Mouse (Mus musculus) large intestine, adult 2 months (tissue): Measurements from ENCODE around the gene Clasp2. TPM values are rescaled to one million over a fixed set of nuclear protein-coding genes. Genes with fewer than 3 reads are reported as not detected.
"Not testable (repeated sequence)": the region's sequence is repeated elsewhere in the genome, so short reads cannot be mapped to it uniquely, and the experiment has no call there.

Experiments
- DNase-seq: peaks from one replicate; pipeline ENCODE4 v3.0.0-alpha.2; 2012; ENCODE audit warnings: low read depth, low spot score
- WGBS: fragments of 180-500 bp; shearing (Covaris S2); methylation state at CpG from one replicate; pipeline ENCODE4 v1.1.7; 2018; 5-methylcytosine and 5-hydroxymethylcytosine counted together
- polyA plus RNA-seq: library from polyadenylated mRNA; depleted of rRNA; stranded (reverse); fragments of >200 nt; gene quantifications from 2 replicates; pipeline ENCODE4 v1.2.3, GENCODE M21; 2012; rRNA removed

Gene Clasp2
- 3.5 and 5.5 TPM in 2 replicates for polyA plus RNA-seq

DNA sequence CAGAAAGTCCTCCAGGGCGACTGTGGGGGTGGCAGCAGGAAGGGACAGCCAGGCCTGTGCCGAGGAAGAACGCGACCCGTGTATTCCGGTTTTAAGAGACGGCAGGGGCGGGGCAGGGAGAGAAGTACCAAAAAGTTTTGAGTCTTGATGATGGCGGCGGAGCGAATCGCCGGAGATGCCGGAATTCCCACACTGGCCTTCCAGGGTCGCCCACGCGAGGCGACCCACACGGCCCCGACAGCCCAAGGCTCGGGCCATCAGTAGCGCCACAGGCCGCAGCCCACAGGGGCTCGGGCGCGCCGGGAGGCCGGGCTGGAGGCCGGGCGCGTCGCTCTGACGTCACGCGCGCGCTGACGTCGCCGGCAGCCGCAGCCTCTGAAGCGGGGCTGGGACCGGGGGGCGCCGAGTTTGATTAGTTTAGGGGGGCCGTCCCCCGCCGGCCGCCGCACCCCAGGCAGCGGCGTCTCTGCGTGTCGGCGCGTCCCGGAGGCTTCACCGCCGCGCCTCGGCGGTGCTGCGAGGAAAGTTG lies at the start of gene Clasp2:
Clasp2 (plus strand) TSS at position 366 of the 529 bp plus-strand sequence.
- no peak for DNase-seq
- WGBS, result under 1% methylated on average over 61 of the region's 63 CpGs

- no peak for DNase-seq
- 48% methylated on average over 5 of the region's 5 CpGs for WGBS
Measured at GRCm38 (mm10) chr9:113701441-113702160, 39.7 kb upstream of the Clasp2 start.

DNA sequence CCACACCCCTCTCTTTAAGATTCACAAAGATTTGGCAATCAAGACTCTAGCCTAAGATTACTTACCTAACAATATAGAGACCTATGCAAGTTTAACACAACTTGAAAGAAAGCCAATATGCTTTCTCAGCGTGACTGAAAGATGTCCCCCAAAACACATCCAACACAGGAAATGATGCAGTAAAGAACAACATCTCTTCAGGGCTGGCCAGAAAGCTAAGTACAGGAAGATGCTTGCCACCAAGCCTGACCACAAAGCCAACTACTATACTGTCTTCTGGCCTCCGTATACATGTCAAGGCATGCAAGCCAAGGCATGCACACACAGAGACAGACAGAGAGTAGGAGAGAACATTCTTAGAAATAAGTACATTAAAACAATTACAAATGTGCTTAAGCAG lies 35.2 kb upstream of the Clasp2 start:
- DNase-seq, result no peak
- WGBS, result 27% methylated on average over 2 of the region's 2 CpGs

DNA sequence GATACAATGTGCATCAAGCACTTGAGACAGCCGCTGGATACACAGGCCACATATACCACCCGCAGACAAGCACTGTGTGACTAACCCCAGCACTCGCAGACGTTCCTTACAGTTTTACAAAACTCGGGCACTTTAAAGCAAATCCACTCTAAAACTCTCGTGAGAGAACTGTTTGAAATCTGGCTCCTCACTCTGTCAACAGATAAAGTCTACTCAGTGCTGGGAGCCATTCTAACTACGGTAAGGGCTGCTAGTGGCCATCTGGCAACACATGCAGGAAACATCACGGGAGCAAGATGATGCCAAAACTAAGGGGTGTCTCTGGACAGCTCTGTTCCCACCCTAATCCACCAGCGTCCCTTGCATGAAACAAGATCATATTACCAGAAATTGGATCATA lies 34.4 kb upstream of the Clasp2 start:
- DNase-seq, result no peak
- WGBS, result 5% methylated on average over 9 of the region's 9 CpGs

- DNase-seq, result peak; percentile 82
- under 1% methylated on average over 76 of the region's 77 CpGs for WGBS
Measured at GRCm38 (mm10) chr9:113707481-113708360, 33.6 kb upstream of the Clasp2 start, which contains the start of gene Pdcd6ip. Gene Pdcd6ip (minus strand): TSS chr9:113708259.

DNA sequence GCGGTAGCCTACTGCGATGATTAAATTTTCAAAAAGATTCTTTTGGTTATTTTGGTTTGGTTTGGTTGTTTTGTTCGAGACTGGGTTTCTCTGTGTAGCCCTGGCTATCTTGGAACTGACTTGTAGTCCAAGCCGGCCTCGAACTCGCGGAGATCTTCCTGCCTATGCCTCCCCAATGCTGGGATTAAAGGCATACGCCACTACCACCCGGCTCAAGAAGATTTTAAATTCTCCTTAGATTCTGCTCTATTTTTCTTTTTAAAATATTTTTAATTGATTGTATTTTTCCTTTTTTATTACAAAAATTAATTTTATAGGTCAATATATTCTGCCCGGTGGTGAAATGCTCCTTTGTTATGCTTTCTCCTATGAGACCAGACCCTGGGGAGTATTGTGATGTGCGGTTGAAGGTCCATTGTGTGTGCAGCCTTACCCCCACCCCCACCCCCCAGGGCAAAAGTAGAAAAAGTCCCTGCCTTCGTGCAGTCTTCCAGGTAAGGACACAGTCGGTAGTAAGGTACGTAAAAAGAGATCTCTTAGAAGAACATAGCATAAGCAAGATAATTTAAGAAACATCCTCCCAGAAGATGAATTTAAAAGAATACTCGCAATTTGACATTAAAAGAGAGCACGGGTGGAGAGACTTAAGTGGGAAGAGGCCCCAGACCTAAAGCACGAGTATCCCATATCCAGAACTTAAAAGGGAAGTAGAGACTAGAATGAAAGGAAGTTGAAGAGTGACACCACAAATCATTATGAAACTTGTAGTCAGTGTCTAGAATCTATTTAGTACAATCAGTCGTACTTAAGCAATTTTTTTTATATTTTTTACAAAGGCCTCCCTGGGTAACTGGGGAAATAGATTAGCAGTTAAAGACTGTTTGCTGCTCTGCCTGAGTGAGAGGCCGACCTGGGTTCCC lies 32.7 kb upstream of the Clasp2 start:
- DNase-seq, result no peak
- 49% methylated on average over 19 of the region's 19 CpGs for WGBS

GRCm38 (mm10) chr9:113710871-113711270 lies 30.4 kb upstream of the Clasp2 start:
- 78% methylated on average over 12 of the region's 12 CpGs for WGBS
- no peak for DNase-seq

DNA sequence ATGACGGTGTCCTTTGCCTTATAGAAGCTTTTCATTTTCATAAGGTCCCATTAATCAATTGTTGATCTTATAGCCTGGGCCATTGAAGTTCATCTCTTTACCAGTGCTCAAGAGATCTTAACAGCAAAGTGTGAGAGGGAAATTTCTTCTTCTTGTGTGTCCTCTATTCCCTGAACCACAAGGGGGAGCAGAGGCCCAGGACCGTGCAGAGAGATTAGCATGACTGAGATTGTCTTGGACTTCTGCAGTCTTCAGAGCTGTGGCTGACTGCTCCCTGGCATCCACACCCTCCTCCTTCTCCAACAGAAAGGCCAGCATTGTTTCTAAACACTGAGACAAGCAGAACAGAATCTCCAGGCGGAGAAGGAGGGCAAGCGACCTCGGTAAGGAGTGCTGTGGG lies 22.2 kb upstream of the Clasp2 start:
- WGBS, result 45% methylated on average over 5 of the region's 5 CpGs
- DNase-seq, result no peak

DNA sequence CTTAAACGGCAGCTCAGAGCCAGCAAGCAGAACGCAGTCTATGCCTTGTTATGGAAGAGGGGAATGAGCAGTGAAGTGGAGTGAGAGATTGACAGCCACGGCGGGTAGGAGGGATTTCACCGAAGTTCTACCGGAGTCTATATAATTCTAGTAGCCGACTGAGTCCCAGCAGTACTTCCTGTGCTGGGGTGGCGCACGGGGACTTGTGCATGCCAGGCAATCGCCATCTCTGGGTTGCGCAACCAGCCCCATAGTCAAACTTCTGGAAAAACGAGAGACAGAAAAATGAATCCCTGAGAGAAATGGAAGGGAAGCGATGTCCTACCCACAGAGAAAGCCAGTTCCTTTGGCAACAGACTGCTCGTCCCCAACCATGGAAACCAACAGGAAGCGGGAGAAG lies 16.6 kb upstream of the Clasp2 start:
- no peak for DNase-seq
- WGBS, result 76% methylated on average over 15 of the region's 15 CpGs

- 82% methylated on average over 5 of the region's 5 CpGs for WGBS
- DNase-seq, result not testable (repeated sequence)
Measured at GRCm38 (mm10) chr9:113725609-113726008, 15.7 kb upstream of the Clasp2 start.

- WGBS, result 39% methylated on average over 3 of the region's 3 CpGs
- no peak for DNase-seq
Measured at GRCm38 (mm10) chr9:113726131-113726530, 15.1 kb upstream of the Clasp2 start.

DNA sequence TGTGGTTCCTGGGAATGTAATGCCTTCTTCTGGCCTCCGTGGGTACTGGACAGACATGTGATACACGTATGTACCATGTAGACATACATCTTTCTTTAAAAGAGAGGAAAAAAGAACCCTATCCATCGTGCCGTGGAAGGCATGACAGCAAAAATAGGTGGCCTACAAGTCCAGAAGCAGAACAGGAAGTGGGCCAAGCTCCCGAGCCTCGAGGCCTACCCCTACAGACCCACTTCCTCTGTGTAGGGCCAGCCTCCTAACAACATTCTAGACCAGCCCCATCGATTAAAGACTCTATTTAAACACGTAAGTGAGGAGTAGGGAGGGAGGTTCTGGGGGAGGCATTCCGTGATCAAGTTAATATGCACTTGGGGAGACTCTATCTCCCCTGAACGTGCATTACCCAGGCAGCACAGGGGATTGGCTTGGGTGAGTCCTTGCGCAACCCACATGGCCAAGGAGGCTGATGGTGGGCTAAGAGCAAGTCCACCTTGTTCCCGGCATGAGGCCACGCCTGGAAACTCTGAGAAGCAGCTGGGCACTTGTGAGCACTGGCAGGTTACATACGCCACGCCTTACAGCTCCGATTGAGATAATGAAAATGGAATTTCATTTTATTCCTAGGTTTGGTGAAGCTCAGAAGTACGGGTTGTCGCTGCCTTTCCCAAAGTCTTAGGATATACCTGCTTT lies 14.1 kb upstream of the Clasp2 start:
- no peak for DNase-seq
- 73% methylated on average over 18 of the region's 18 CpGs for WGBS

DNA sequence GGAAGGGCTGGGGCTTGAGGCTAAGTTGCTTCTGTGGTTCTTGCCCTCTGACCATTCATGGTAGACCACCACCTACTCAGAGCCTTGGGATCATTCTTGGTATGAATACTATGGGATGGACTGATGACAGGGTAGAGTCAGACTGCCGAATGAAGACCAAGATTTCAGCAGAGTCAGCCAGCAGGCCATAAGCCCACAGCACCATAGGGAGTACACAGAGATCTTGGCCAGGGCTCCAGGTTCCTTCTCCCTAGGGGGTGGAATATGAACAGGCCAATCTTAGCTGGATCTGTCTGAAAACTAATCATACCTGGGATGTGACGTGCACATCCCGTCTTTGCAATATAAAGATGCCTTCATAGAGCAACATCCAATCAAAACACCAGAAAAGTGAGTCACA lies 9.7 kb upstream of the Clasp2 start:
- whole genome bisulfite sequencing, result 80% methylated on average over 3 of the region's 3 CpGs
- no peak for DNase-seq

GRCm38 (mm10) chr9:113735920-113736319 lies 5.4 kb upstream of the Clasp2 start:
- DNase-seq, result no peak

- 68% methylated on average over 9 of the region's 9 CpGs for WGBS
- no peak for DNase-seq
Measured at GRCm38 (mm10) chr9:113738021-113738420, 3.3 kb upstream of the Clasp2 start.

DNA sequence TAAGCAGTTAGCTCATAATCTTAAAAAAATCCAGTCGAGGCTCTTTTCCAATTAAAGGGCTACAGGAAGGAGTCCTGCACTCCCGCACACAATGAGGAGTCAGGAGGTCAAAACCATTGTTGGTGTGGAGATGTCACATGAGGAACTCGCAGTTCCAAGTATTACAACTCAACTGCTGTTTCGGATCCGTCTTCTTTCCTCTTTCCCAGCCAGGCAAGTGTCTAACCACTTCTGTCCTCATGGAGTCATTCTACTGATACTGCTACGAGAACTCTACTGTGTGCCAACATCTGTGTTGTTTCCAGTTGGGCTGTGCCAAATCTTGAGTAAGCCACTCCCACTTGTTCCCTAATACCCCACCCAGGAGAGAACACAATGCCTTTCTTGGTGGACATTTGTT lies 2.3 kb upstream of the Clasp2 start:
- 70% methylated on average over 6 of the region's 6 CpGs for WGBS
- DNase-seq, result no peak

DNA sequence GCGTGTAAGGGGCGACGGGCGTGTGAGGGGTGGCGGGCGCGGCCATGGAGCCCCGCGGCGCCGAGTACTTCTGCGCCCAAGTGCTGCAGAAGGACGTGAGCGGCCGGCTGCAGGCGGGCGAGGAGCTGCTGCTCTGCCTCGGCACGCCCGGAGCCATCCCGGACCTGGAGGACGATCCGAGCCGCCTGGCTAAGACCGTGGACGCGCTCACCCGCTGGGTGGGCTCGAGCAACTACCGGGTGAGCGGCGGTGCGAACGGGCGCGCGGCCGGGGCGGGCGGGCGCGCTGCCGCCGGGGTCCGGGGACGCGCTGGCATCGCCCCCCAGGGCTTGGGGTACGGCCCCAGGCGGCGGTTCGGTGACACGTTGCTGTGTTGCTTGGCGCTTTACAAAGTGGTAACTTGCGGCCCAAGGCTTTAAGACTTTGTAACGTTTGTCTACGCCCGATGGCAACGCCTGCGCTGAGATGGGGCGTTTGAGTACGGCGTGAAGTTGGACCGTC lies 414 bp downstream of the Clasp2 start:
- DNase-seq, result no peak
- under 1% methylated on average over 64 of the region's 64 CpGs for WGBS

GRCm38 (mm10) chr9:113742361-113742794 lies 1.1 kb downstream of the Clasp2 start:
- DNase-seq, result no peak
- 1% methylated on average over 17 of the region's 17 CpGs for WGBS

DNA sequence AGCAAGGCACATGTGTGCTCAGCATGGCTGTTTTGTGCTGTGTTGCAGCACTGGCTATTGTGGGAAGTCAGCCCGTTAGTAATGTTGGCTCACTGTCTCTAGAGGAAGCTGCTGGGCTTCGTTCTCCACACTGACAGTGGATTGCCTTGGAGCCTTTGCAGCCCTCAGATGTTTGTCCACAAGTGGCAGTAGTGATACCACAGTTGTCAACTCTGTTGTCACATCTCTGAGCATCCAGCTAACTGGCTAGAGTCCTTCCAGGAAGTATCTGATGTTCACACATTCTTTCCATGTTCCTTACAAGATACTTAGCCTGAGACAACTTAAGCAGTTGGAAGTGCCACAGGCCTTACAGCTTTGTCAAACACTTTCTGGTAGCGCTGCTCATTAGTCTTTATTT lies 2.0 kb downstream of the Clasp2 start:
- WGBS, result 42% methylated on average over 3 of the region's 3 CpGs
- no peak for DNase-seq
